Mouse (Mus musculus) kidney, postnatal 0 days (tissue): Measurements from ENCODE around the gene Smdt1. TPM values are rescaled to one million over a fixed set of nuclear protein-coding genes. Genes with fewer than 3 reads are reported as not detected.
"Not testable (repeated sequence)": the region's sequence is repeated elsewhere in the genome, so short reads cannot be mapped to it uniquely, and the experiment has no call there.

ENCODE experiments used
- ATAC-seq: fragments of 200-750 bp; cut with Nextera tagmentation; replicated peaks from 2 replicates; pipeline ENCODE4 v1.8.0; 2017; ENCODE audit warnings: low read depth, moderate number of reproducible peaks, moderate TSS enrichment, moderate library complexity; ENCODE audit not compliant: low FRiP score
- DNase-seq: peaks from one replicate; pipeline ENCODE4 v3.0.0-alpha.2; 2016; ENCODE audit warnings: low spot score
- H3K27ac ChIP-seq: fragments of 300-500 bp; sonication (generic); 2 replicates; pipeline ENCODE4 v1.5.1; 2014; ENCODE audit warnings: mild to moderate bottlenecking
- H3K27me3 ChIP-seq: fragments of 300-500 bp; sonication (generic); 2 replicates; pipeline ENCODE4 v1.6.1; 2014; ENCODE audit warnings: low read length, mixed read lengths; ENCODE audit not compliant: insufficient read depth
- H3K36me3 ChIP-seq: fragments of 300-500 bp; sonication (generic); 2 replicates; pipeline ENCODE4 v1.6.1; 2014; ENCODE audit warnings: low read length, mixed read lengths; ENCODE audit not compliant: insufficient read depth
- H3K4me1 ChIP-seq: fragments of 300-500 bp; sonication (generic); replicated peaks from 2 replicates; pipeline ENCODE4 v1.6.1; 2014; ENCODE audit warnings: antibody characterized with exemption, low read length, mixed read lengths; ENCODE audit not compliant: insufficient read depth
- H3K4me2 ChIP-seq: fragments of 300-500 bp; sonication (generic); 2 replicates; pipeline ENCODE4 v1.6.1; 2014; ENCODE audit warnings: mild to moderate bottlenecking, low read length, moderate library complexity, mixed read lengths
- H3K4me3 ChIP-seq: fragments of 300-500 bp; sonication (generic); replicated peaks from 2 replicates; pipeline ENCODE4 v1.5.1; 2014; ENCODE audit warnings: low read depth, low read length
- H3K9ac ChIP-seq: fragments of 300-500 bp; sonication (generic); 2 replicates; pipeline ENCODE4 v1.6.1; 2014; ENCODE audit warnings: low read depth, low read length
- H3K9me3 ChIP-seq: fragments of 300-500 bp; sonication (generic); replicated peaks from 2 replicates; pipeline ENCODE4 v1.6.1; 2016; ENCODE audit warnings: low read length, inconsistent platforms, mixed read lengths
- CTCF ChIP-seq: IDR thresholded peaks from 2 replicates; pipeline ENCODE4 v1.5.1; 2016; ENCODE audit warnings: antibody characterized with exemption, low read depth, mild to moderate bottlenecking, moderate library complexity
- WGBS: fragments of 180-500 bp; shearing (Covaris S2); extraction: QIAGEN DNeasy Blood & Tissue Kit; methylation state at CpG from one replicate; pipeline ENCODE4 v1.1.7; 2014; 5-methylcytosine and 5-hydroxymethylcytosine counted together
- polyA plus RNA-seq: library from polyadenylated mRNA; unstranded; fragments of >200 nt; fragmentation: Nextera tagmentation; extraction: Ambion mirVana; gene quantifications from 2 replicates; pipeline ENCODE4 v1.2.1, GENCODE M21; 2015

Gene Smdt1
- polyA plus RNA-seq, 1 experiment from 2014 or later: 375 TPM

DNA sequence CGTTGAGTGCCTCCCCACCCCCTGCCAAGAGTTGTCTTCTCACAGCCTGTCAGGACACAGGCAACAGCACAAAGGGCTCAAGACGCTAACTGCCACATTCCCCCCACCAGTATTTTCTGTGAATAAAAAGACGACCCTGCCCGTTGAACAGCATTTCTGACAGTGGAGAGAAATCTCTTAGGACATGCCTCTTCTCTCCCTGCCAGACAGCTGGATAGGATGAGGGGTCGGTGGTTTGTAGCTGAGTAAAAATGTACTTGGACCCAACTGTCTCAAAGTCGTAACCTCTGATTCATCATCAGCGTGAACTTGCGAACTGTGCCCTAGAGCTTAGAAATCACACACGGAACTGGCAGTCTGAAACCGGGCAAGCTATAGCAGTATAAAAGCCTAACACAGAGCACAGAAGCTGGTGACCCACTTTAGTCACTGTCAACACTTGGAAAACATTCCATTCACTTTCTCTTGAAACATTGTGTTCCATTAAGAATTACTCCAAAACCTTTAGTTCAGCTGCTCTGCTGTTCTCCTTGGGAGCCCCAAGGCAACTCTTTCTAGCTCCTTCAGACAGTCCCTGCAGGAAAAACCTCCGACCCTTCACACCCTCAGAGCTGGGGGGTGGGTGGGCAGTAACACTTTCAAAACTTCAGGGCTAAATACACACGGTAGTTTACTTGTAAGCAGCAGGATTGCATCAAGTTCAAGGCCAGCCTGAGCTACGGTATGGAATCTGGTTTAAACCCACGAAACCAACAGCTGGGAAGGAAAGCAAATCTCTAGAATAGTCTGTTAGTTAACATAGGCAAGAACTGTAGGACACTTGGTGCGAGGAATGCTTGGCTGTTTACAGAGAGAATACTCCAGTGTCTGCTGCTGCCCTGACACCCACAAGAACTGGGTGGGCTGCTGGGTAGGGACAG is 39.8 kb downstream of the Smdt1 start:
- H3K27ac ChIP-seq: peak overlapping the region; percentile 93
- no peaks in the 10 kb centered on the region for H3K27me3 ChIP-seq
- no peak for TF ChIP-seq CTCF
- H3K36me3 ChIP-seq: peaks cover 4% of the 10 kb centered on the region; the same call in 1 of the 2 replicates
- peak; percentile 74 for DNase-seq
- 37% methylated on average over 15 of the region's 15 CpGs for WGBS
- no peak for ATAC-seq
- H3K4me2 ChIP-seq: peak overlapping the region; percentile 75
- H3K4me3 ChIP-seq: peak overlapping the region; percentile 54
- H3K9me3 ChIP-seq: no peaks in the 10 kb centered on the region
- peaks cover 12% of the 10 kb centered on the region for H3K4me1 ChIP-seq
- peak overlapping the region; percentile 71; the same call in 1 of the 2 replicates for H3K9ac ChIP-seq

DNA sequence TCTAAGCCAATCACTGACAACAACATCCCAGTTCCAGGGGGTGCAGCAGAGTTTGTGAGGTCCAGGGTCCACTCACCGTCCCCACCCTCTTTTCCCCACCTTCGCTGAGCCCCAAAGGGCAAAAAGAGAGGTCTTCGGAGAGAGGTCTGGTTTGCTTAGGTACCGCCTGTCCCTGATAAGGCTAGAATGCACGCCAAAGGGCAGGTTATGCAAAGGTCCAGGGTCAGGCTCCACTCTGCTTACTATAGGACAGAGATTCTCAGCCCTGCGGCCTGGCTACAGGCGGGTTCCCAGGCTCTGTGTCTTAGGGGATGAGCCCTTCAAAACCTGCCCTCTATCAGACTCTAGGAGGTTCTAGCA is 40.7 kb downstream of the Smdt1 start:
- no peak for DNase-seq
- Histone ChIP-seq H3K27me3 (no peaks in the 10 kb centered on the region), H3K4me3 (peak overlapping the region; percentile 54), H3K4me2 (peak overlapping the region; percentile 75), H3K36me3 (no peaks in the 10 kb centered on the region), H3K4me1 (peaks cover 12% of the 10 kb centered on the region), H3K9ac (peak overlapping the region; percentile 71), H3K27ac (peak overlapping the region; percentile 93), H3K9me3 (no peaks in the 10 kb centered on the region)
- ATAC-seq: peak; percentile 27; the same call in 1 of the 2 replicates
- 21% methylated on average over 7 of the region's 7 CpGs for WGBS
- TF ChIP-seq CTCF: no peak

DNA sequence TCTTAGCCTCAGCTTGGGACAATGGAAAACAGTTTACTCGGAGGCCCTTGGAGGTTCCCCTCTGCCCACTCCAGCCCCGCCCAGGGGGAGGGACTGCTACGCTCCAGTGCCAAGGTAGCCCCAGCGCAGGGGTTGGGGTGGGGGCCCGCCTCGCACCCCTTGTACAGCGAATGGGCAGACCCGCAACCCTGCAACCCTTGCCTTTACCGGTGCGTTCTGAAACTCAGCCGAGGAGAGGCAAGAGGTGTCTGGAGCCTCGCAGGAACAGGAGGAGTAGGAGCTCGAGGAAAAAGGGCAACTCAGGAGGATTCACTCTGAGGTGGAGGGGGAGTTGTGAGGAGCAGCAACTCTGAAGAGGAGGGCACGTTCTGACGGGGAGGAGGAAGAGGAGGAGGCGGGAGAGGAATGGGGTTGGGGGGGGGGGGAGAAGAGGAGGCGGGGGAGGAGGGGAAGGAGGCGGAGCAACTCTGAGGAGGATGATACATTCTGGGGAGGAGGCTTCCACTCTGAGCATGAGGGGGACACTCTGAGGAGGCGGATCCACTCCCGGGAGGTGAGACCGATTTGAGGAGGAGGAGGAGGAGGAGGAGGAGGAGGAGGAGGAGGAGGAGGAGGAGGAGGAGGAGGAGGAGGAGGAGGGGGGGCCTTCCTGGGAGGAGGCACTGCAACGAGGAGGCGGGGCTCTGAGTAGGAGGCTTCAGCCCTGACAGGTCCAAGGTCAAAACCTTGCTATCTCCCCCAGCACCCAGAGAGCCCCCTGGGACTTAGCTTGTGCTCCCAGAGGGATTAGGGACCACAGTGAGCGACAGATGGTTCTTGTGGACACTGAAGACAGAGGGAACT is 41.3 kb downstream of the Smdt1 start, which contains the start of gene Cyp2d22:
TSS of gene Cyp2d22 (minus strand) at position 390 of the 843 bp plus-strand sequence.
- WGBS: 2% methylated on average over 19 of the region's 24 CpGs

GRCm38 (mm10) chr15:82380714-82381062 is 41.9 kb downstream of the Smdt1 start:
- Histone ChIP-seq H3K9ac (no peak overlapping the region), H3K27me3 (no peaks in the 10 kb centered on the region), H3K4me2 (peak overlapping the region; percentile 75), H3K27ac (peak overlapping the region; percentile 74; the same call in 1 of the 2 replicates), H3K9me3 (no peaks in the 10 kb centered on the region), H3K36me3 (no peaks in the 10 kb centered on the region), H3K4me3 (no peak overlapping the region), H3K4me1 (peaks cover 12% of the 10 kb centered on the region)
- peak; percentile 52; the same call in 1 of the 2 replicates for ATAC-seq
- no peak for TF ChIP-seq CTCF
- 25% methylated on average over 7 of the region's 7 CpGs for WGBS
- peak; percentile 79 for DNase-seq

More for the DNA sequence above, 41.3 kb downstream of the Smdt1 start, which contains the start of gene Cyp2d22:
- Histone ChIP-seq H3K9me3 (no peaks in the 10 kb centered on the region), H3K9ac (peak within 1 kb of the TSS; percentile 71), H3K36me3 (no peaks in the 10 kb centered on the region), H3K27me3 (no peaks in the 10 kb centered on the region), H3K4me2 (peak within 1 kb of the TSS; percentile 75), H3K27ac (peak within 1 kb of the TSS; percentile 93), H3K4me3 (peak within 1 kb of the TSS; percentile 54), H3K4me1 (peaks cover 12% of the 10 kb centered on the region)
- DNase-seq (peak; percentile 84), ATAC-seq (peak; percentile 75)
- no peak for TF ChIP-seq CTCF

DNA sequence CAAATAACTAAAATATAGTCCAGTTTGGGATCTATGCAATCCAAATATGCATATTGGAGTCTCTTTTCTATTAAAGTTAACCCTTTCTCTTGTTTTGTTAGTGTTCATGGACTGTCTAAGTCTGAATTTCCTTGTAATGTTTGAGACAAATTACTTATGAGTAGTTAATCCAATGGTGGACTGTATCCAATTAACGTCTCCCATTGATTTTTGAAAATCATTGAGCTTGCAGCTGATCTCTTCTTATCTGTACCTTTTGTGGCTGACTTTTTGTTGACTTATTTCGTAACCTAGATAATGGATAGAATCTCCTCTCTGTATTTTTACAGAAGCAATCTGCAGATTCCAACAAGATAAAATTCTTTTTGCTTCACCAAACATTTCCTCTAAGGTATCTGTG is 43.7 kb downstream of the Smdt1 start:
- no peak overlapping the region for H3K9ac ChIP-seq
- H3K4me1 ChIP-seq: peaks cover 7% of the 10 kb centered on the region
- WGBS: 92% methylated on average over 2 of the region's 2 CpGs
- ATAC-seq (no peak), DNase-seq (no peak)
- TF ChIP-seq CTCF: no peak
- H3K36me3 ChIP-seq: no peaks in the 10 kb centered on the region
- no peak overlapping the region for H3K4me3 ChIP-seq
- H3K27ac ChIP-seq: no peak overlapping the region
- H3K4me2 ChIP-seq: no peak overlapping the region
- no peaks in the 10 kb centered on the region for H3K9me3 ChIP-seq
- no peaks in the 10 kb centered on the region for H3K27me3 ChIP-seq

GRCm38 (mm10) chr15:82385729-82386128 is 47.0 kb downstream of the Smdt1 start:
- TF ChIP-seq CTCF: no peak
- Histone ChIP-seq H3K9me3 (no peaks in the 10 kb centered on the region), H3K36me3 (no peaks in the 10 kb centered on the region), H3K4me2 (no peak overlapping the region), H3K27ac (no peak overlapping the region), H3K4me3 (no peak overlapping the region), H3K9ac (no peak overlapping the region), H3K27me3 (no peaks in the 10 kb centered on the region), H3K4me1 (no peaks in the 10 kb centered on the region)
- DNase-seq (no peak), ATAC-seq (no peak)
- 87% methylated on average over 2 of the region's 2 CpGs for WGBS

- H3K9me3 ChIP-seq, H3K4me2 ChIP-seq: not testable (repeated sequence)
Observed at GRCm38 (mm10) chr15:82389916-82390315, 51.2 kb downstream of the Smdt1 start.

DNA sequence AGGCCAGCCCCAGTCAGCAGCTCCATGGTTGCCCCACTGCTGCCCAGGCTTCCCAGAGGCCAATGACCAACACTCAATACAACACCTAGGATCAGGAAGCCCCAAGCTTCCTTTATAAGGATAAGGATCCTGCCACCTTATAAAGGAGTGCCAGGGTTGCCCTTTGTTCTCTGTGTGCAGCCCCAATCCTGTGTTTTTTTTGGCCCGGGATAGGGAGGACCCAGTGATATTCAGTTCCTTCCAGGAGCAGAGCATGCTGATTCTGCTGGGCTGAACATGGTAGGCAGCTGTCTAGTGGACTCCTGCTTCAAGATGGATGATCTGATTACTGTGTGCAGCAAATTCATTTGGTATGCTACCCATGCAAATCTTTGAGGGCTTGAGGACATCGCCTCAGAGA is 55.2 kb downstream of the Smdt1 start, which contains the start of gene Cyp2d11:
TSS of gene Cyp2d11 (minus strand) at position 101 of the 400 bp plus-strand sequence.
- DNase-seq, H3K4me1 ChIP-seq, H3K9ac ChIP-seq, H3K27me3 ChIP-seq, H3K4me2 ChIP-seq, H3K27ac ChIP-seq, ATAC-seq, H3K36me3 ChIP-seq, H3K9me3 ChIP-seq, H3K4me3 ChIP-seq: not testable (repeated sequence)
- 85% methylated on average over 2 of the region's 2 CpGs for WGBS

More at GRCm38 (mm10) chr15:82389916-82390315, 51.2 kb downstream of the Smdt1 start:
- H3K4me1 ChIP-seq, H3K4me3 ChIP-seq, H3K9ac ChIP-seq, H3K27me3 ChIP-seq, ATAC-seq, H3K27ac ChIP-seq, H3K36me3 ChIP-seq, DNase-seq: not testable (repeated sequence)
- 88% methylated on average over 10 of the region's 10 CpGs for WGBS
